Mouse (Mus musculus) spleen, adult 2 months (tissue): ENCODE results near the gene Smpd2.

ENCODE experiments used
- CTCF ChIP-seq: fragments of 200-500 bp; IDR thresholded peaks from 2 replicates; pipeline ENCODE4 v1.5.1; 2011; ENCODE audit warnings: mild to moderate bottlenecking, inconsistent platforms; ENCODE audit not compliant: insufficient read depth, insufficient read length, insufficient replicate concordance; ENCODE audit errors: extremely low read depth
- POLR2A ChIP-seq: fragments of 200-500 bp; IDR thresholded peaks from 2 replicates; pipeline ENCODE4 v1.6.1; 2011; ENCODE audit warnings: low read depth, low read length, inconsistent platforms

GRCm38 (mm10) chr10:41459990-41460389 is 30.2 kb downstream of the Smpd2 start:
- TF ChIP-seq CTCF (no peak), POLR2A (no peak)
